Mouse (Mus musculus) naive thymus-derived CD4-positive, alpha-beta T cell, adult 2 months (primary cell): Measurements from ENCODE around the gene Gm4302.
"Not testable (repeated sequence)": the region's sequence is repeated elsewhere in the genome, so short reads cannot be mapped to it uniquely, and the experiment has no call there.

Experiments
- DNase-seq: peaks from one replicate; pipeline ENCODE4 v3.0.0-alpha.2; 2011; ENCODE audit warnings: low read depth

Gm4302 gene

GRCm38 (mm10) chr10:100340536-100340935 is at the start of gene Gm4302:
Gene Gm4302 (plus strand): TSS chr10:100340836.
- not testable (repeated sequence) for DNase-seq

GRCm38 (mm10) chr10:100296105-100296504 is 44.5 kb upstream of the Gm4302 start:
- no peak for DNase-seq

GRCm38 (mm10) chr10:100300106-100300505 is 40.5 kb upstream of the Gm4302 start:
- DNase-seq, result not testable (repeated sequence)

- DNase-seq, result not testable (repeated sequence)
These were observed 5.3 kb upstream of the Gm4302 start, which contains the start of gene Gm4301 for GRCm38 (mm10) chr10:100335376-100335775. Gene Gm4301 (plus strand): TSS chr10:100335676.

GRCm38 (mm10) chr10:100345672-100346071 is 5.0 kb downstream of the Gm4302 start, which contains the start of gene Gm4303:
Gene Gm4303 (plus strand): TSS chr10:100345972.
- not testable (repeated sequence) for DNase-seq

- not testable (repeated sequence) for DNase-seq
These were observed 10.2 kb downstream of the Gm4302 start, which contains the start of gene Gm4305 for GRCm38 (mm10) chr10:100350793-100351192. Gene Gm4305 (plus strand): TSS chr10:100351093.

GRCm38 (mm10) chr10:100356841-100357240 is 16.2 kb downstream of the Gm4302 start:
- not testable (repeated sequence) for DNase-seq

- not testable (repeated sequence) for DNase-seq
These were observed 20.4 kb downstream of the Gm4302 start, which contains the start of gene Gm4307 for GRCm38 (mm10) chr10:100361038-100361437. Gene Gm4307 (plus strand): TSS chr10:100361338.

GRCm38 (mm10) chr10:100382460-100382859 is 41.8 kb downstream of the Gm4302 start, which contains the start of gene Gm4312:
Gene Gm4312 (minus strand): TSS chr10:100382560.
- not testable (repeated sequence) for DNase-seq
